Mouse (Mus musculus): ENCODE results near the gene Gga3. TPM values are rescaled to one million over a fixed set of nuclear protein-coding genes. Genes with fewer than 3 reads are reported as not detected.

Gene Gga3
- polyA plus RNA-seq, 1 experiment from 2014 or later, result 18.6 TPM

- no peaks in the 10 kb centered on the region for H3K9me3 ChIP-seq (ENCODE audit: control insufficient read depth, low read depth, low read length)
- H3K9ac ChIP-seq (replicated peaks; ENCODE audit: low read depth, low read length), result peak within 1 kb of the TSS; percentile 52
- under 1% methylated on average over 42 of the region's 80 CpGs for WGBS
- ATAC-seq (ENCODE audit: insufficient number of reproducible peaks, insufficient read depth, low FRiP score, low read depth), result peak; percentile 83
- H3K27ac ChIP-seq (ENCODE audit: low read length), result peak within 1 kb of the TSS; percentile 92
- H3K4me3 ChIP-seq (ENCODE audit: low read depth, low read length), result peak within 1 kb of the TSS; percentile 66
- H3K36me3 ChIP-seq (ENCODE audit: control insufficient read depth, insufficient read depth, low read length), result peaks cover 14% of the 10 kb centered on the region
- no peaks in the 10 kb centered on the region for H3K27me3 ChIP-seq (ENCODE audit: control insufficient read depth, insufficient read depth, low read length)
- H3K4me2 ChIP-seq (replicated peaks; ENCODE audit: low read depth, low read length), result peak within 1 kb of the TSS; percentile 47
- H3K4me1 ChIP-seq (ENCODE audit: control insufficient read depth, insufficient read depth, low read length), result peaks cover 15% of the 10 kb centered on the region; the same call in 1 of the 2 replicates
Observed at GRCm38 (mm10) chr11:115612410-115613137, 8.7 kb upstream of the Gga3 start, which contains the start of gene Mif4gd. TSS of gene Mif4gd (minus strand) at chr11:115612969.

GRCm38 (mm10) chr11:115612059-115612409 lies 8.2 kb upstream of the Gga3 start:
- under 1% methylated on average over 13 of the region's 13 CpGs for WGBS
- peaks cover 19% of the 10 kb centered on the region for H3K36me3 ChIP-seq (ENCODE audit: control insufficient read depth, insufficient read depth, low read length)

GRCm38 (mm10) chr11:115611173-115611572 lies 7.3 kb upstream of the Gga3 start:
- 61% methylated on average over 6 of the region's 6 CpGs for WGBS
- no peak for ATAC-seq (ENCODE audit: insufficient number of reproducible peaks, insufficient read depth, low FRiP score, low read depth)
- no peaks in the 10 kb centered on the region for H3K9me3 ChIP-seq (ENCODE audit: control insufficient read depth, low read depth, low read length)
- H3K27me3 ChIP-seq (ENCODE audit: control insufficient read depth, insufficient read depth, low read length), result no peaks in the 10 kb centered on the region
- H3K4me3 ChIP-seq (ENCODE audit: low read depth, low read length), result no peak overlapping the region
- H3K36me3 ChIP-seq (ENCODE audit: control insufficient read depth, insufficient read depth, low read length), result peaks cover 27% of the 10 kb centered on the region
- H3K27ac ChIP-seq (ENCODE audit: low read length), result no peak overlapping the region
- H3K4me2 ChIP-seq (replicated peaks; ENCODE audit: low read depth, low read length), result peak overlapping the region; percentile 47; the same call in 1 of the 2 replicates
- no peak overlapping the region for H3K9ac ChIP-seq (replicated peaks; ENCODE audit: low read depth, low read length)
- H3K4me1 ChIP-seq (ENCODE audit: control insufficient read depth, insufficient read depth, low read length), result peaks cover 15% of the 10 kb centered on the region; the same call in 1 of the 2 replicates

More at GRCm38 (mm10) chr11:115612059-115612409, 8.2 kb upstream of the Gga3 start:
- Histone ChIP-seq H3K9me3 (ENCODE audit: control insufficient read depth, low read depth, low read length) (no peaks in the 10 kb centered on the region), H3K27me3 (ENCODE audit: control insufficient read depth, insufficient read depth, low read length) (no peaks in the 10 kb centered on the region), H3K4me3 (ENCODE audit: low read depth, low read length) (peak overlapping the region; percentile 66), H3K9ac (replicated peaks; ENCODE audit: low read depth, low read length) (peak overlapping the region; percentile 52), H3K27ac (ENCODE audit: low read length) (peak overlapping the region; percentile 92; the same call in 1 of the 2 replicates), H3K4me2 (replicated peaks; ENCODE audit: low read depth, low read length) (peak overlapping the region; percentile 47), H3K4me1 (ENCODE audit: control insufficient read depth, insufficient read depth, low read length) (peaks cover 15% of the 10 kb centered on the region; the same call in 1 of the 2 replicates)
- ATAC-seq (ENCODE audit: insufficient number of reproducible peaks, insufficient read depth, low FRiP score, low read depth), result peak; percentile 4

GRCm38 (mm10) chr11:115609576-115609975 lies 5.7 kb upstream of the Gga3 start:
- ATAC-seq (ENCODE audit: insufficient number of reproducible peaks, insufficient read depth, low FRiP score, low read depth), result no peak
- WGBS, result 61% methylated on average over 3 of the region's 3 CpGs

GRCm38 (mm10) chr11:115608421-115609399 lies 4.9 kb upstream of the Gga3 start:
- H3K27me3 ChIP-seq (ENCODE audit: control insufficient read depth, insufficient read depth, low read length), result no peaks in the 10 kb centered on the region
- H3K4me1 ChIP-seq (ENCODE audit: control insufficient read depth, insufficient read depth, low read length), result peaks cover 21% of the 10 kb centered on the region
- 82% methylated on average over 23 of the region's 23 CpGs for WGBS
- H3K9ac ChIP-seq (replicated peaks; ENCODE audit: low read depth, low read length), result no peak overlapping the region
- H3K4me2 ChIP-seq (replicated peaks; ENCODE audit: low read depth, low read length), result no peak overlapping the region
- no peaks in the 10 kb centered on the region for H3K9me3 ChIP-seq (ENCODE audit: control insufficient read depth, low read depth, low read length)
- H3K36me3 ChIP-seq (ENCODE audit: control insufficient read depth, insufficient read depth, low read length), result peaks cover 34% of the 10 kb centered on the region
- no peak for ATAC-seq (ENCODE audit: insufficient number of reproducible peaks, insufficient read depth, low FRiP score, low read depth)
- no peak overlapping the region for H3K4me3 ChIP-seq (ENCODE audit: low read depth, low read length)
- no peak overlapping the region for H3K27ac ChIP-seq (ENCODE audit: low read length)

More at GRCm38 (mm10) chr11:115609576-115609975, 5.7 kb upstream of the Gga3 start:
- no peak overlapping the region for H3K9ac ChIP-seq (replicated peaks; ENCODE audit: low read depth, low read length)
- peaks cover 34% of the 10 kb centered on the region for H3K36me3 ChIP-seq (ENCODE audit: control insufficient read depth, insufficient read depth, low read length)
- H3K4me1 ChIP-seq (ENCODE audit: control insufficient read depth, insufficient read depth, low read length), result peaks cover 21% of the 10 kb centered on the region
- H3K9me3 ChIP-seq (ENCODE audit: control insufficient read depth, low read depth, low read length), result no peaks in the 10 kb centered on the region
- no peaks in the 10 kb centered on the region for H3K27me3 ChIP-seq (ENCODE audit: control insufficient read depth, insufficient read depth, low read length)
- no peak overlapping the region for H3K4me3 ChIP-seq (ENCODE audit: low read depth, low read length)
- H3K27ac ChIP-seq (ENCODE audit: low read length), result no peak overlapping the region
- H3K4me2 ChIP-seq (replicated peaks; ENCODE audit: low read depth, low read length), result no peak overlapping the region

GRCm38 (mm10) chr11:115606733-115607132 lies 2.9 kb upstream of the Gga3 start:
- Histone ChIP-seq H3K27ac (ENCODE audit: low read length) (no peak overlapping the region), H3K4me3 (ENCODE audit: low read depth, low read length) (no peak overlapping the region), H3K36me3 (ENCODE audit: control insufficient read depth, insufficient read depth, low read length) (peaks cover 34% of the 10 kb centered on the region), H3K27me3 (ENCODE audit: control insufficient read depth, insufficient read depth, low read length) (no peaks in the 10 kb centered on the region), H3K9me3 (ENCODE audit: control insufficient read depth, low read depth, low read length) (no peaks in the 10 kb centered on the region), H3K4me2 (replicated peaks; ENCODE audit: low read depth, low read length) (no peak overlapping the region), H3K9ac (replicated peaks; ENCODE audit: low read depth, low read length) (no peak overlapping the region), H3K4me1 (ENCODE audit: control insufficient read depth, insufficient read depth, low read length) (peaks cover 18% of the 10 kb centered on the region)
- WGBS, result 95% methylated on average over 18 of the region's 18 CpGs
- no peak for ATAC-seq (ENCODE audit: insufficient number of reproducible peaks, insufficient read depth, low FRiP score, low read depth)

GRCm38 (mm10) chr11:115604304-115604696 lies 449 bp upstream of the Gga3 start:
- Histone ChIP-seq H3K36me3 (ENCODE audit: control insufficient read depth, insufficient read depth, low read length) (peaks cover 36% of the 10 kb centered on the region), H3K9ac (replicated peaks; ENCODE audit: low read depth, low read length) (peak overlapping the region; percentile 94)

GRCm38 (mm10) chr11:115603128-115603475 lies 749 bp downstream of the Gga3 start:
- Histone ChIP-seq H3K36me3 (ENCODE audit: control insufficient read depth, insufficient read depth, low read length) (peaks cover 28% of the 10 kb centered on the region), H3K27me3 (ENCODE audit: control insufficient read depth, insufficient read depth, low read length) (no peaks in the 10 kb centered on the region)
- no peak for ATAC-seq (ENCODE audit: insufficient number of reproducible peaks, insufficient read depth, low FRiP score, low read depth)

More at GRCm38 (mm10) chr11:115604304-115604696, 449 bp upstream of the Gga3 start:
- Histone ChIP-seq H3K27me3 (ENCODE audit: control insufficient read depth, insufficient read depth, low read length) (no peaks in the 10 kb centered on the region), H3K9me3 (ENCODE audit: control insufficient read depth, low read depth, low read length) (no peaks in the 10 kb centered on the region), H3K4me2 (replicated peaks; ENCODE audit: low read depth, low read length) (peak overlapping the region; percentile 91), H3K4me1 (ENCODE audit: control insufficient read depth, insufficient read depth, low read length) (peaks cover 12% of the 10 kb centered on the region), H3K27ac (ENCODE audit: low read length) (peak overlapping the region; percentile 91), H3K4me3 (ENCODE audit: low read depth, low read length) (peak overlapping the region; percentile 99)
- WGBS, result under 1% methylated on average over 26 of the region's 26 CpGs
- ATAC-seq (ENCODE audit: insufficient number of reproducible peaks, insufficient read depth, low FRiP score, low read depth), result peak; percentile 38; the same call in 1 of the 2 replicates

More at GRCm38 (mm10) chr11:115603128-115603475, 749 bp downstream of the Gga3 start:
- Histone ChIP-seq H3K27ac (ENCODE audit: low read length) (peak overlapping the region; percentile 91; the same call in 1 of the 2 replicates), H3K4me2 (replicated peaks; ENCODE audit: low read depth, low read length) (peak overlapping the region; percentile 91), H3K4me3 (ENCODE audit: low read depth, low read length) (peak overlapping the region; percentile 99), H3K9ac (replicated peaks; ENCODE audit: low read depth, low read length) (peak overlapping the region; percentile 94), H3K9me3 (ENCODE audit: control insufficient read depth, low read depth, low read length) (no peaks in the 10 kb centered on the region), H3K4me1 (ENCODE audit: control insufficient read depth, insufficient read depth, low read length) (peaks cover 12% of the 10 kb centered on the region)
- 5% methylated on average over 15 of the region's 15 CpGs for WGBS

Data from stomach, embryonic 14.5 days (tissue).